Mouse (Mus musculus) gastrocnemius, adult 8-10 months (tissue): ENCODE data around the gene Olfr1259. TPM values are rescaled to one million over a fixed set of nuclear protein-coding genes. Genes with fewer than 3 reads are reported as not detected.
"Not testable (repeated sequence)": the region's sequence is repeated elsewhere in the genome, so short reads cannot be mapped to it uniquely, and the experiment has no call there.

Experiments used
- DNase-seq, 2 experiments: peaks; one replicate each; pipeline ENCODE4 v3.0.0; 2022; ENCODE audit warnings: low spot score in 2 of 2
- total RNA-seq, 4 experiments: library from RNA; stranded (reverse); gene quantifications; 2 replicates each; pipeline ENCODE4 v1.2.4; 2022

The Olfr1259 gene
- not detected for total RNA-seq

DNA sequence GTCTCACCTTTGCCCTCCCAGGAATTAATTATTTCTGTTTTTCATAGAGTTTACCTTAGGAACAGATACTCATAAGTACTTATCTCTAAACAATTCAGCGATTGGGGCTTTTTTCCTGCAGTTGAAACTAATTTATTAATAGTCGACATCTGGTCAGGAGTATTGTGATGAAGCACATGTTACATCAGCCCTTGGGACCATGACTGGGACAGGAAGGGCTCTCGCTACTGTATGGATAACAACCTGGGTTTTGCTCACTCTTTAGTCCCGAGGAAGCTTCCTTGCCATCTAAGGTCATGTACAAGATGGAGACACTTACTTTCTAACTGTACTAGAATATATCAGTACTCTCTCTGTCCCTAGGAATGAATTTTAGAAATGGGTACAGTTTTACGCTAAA, at the start of gene Olfr1259:
Gene Olfr1259, minus strand, starts transcription at position 101 of the 400 bp plus-strand sequence.
- DNase-seq: no peak

DNA sequence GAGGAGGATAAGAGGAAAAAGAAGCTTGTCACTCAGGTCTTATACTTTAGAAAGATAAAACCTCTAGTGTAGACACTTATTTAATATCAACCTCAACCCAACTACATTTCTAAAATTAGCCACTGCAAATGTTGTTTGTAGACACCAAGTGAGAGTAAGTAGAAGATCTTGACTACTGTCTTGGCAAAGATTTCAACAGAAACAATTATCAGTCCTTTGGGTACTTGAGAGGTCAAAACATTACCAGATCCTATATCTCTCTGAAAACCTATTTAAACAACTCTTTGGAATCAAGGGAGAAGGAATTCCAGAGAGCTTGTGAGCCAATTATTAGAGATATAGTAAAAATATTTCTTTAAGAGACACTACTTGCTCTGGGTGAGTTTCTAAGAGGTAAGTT, 42.5 kb upstream of the Olfr1259 start, which contains the start of gene Olfr1261:
Gene Olfr1261, plus strand, starts transcription at position 301 of the 400 bp plus-strand sequence.
- no peak for DNase-seq

DNA sequence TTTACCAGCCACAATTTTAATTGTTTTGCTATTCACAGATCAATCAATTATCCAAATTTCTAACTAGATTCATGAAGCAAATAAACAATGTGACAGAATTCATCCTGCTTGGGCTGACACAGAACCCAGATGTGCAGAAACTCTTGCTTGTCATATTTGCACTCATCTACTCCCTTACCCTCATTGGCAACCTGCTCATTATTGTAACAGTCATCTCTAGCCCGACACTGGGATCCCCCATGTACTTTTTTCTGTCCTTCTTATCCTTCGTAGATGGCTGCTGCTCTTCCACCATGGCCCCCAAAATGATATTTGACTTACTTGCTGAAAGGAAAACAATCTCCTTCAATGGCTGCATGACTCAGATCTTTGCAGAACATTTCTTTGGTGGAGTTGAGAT, 29.2 kb upstream of the Olfr1259 start:
- DNase-seq: no peak

- DNase-seq: no peak
These were observed 25.7 kb upstream of the Olfr1259 start, which contains the start of gene Olfr1260 for GRCm38 (mm10) chr2:89974184-89974583. Gene Olfr1260, plus strand, starts transcription at chr2:89974340.

- DNase-seq: no peak
These were observed 21.5 kb downstream of the Olfr1259 start, which contains the start of gene Olfr1258 for GRCm38 (mm10) chr2:89927009-89927408. Gene Olfr1258, plus strand, starts transcription at chr2:89927309.

DNA sequence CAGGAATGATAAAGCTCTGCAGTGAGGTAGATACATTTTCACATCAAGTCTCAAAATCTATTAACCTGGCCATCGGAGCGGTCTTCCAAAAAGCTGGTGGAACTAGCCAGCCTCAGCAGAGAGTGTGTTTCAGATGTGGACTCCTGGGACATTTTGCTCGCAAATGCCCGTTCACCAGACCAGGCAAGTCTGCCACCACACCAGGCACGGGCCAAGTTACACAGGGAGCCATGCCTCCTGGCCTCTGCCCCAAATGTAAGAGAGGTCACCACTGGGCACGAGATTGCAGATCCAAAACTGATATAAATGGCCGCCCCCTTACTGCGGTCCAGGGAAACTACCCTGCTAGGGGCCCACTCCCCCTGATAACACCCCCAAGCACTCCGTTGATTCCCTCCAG, 35.8 kb downstream of the Olfr1259 start:
- not testable (repeated sequence) for DNase-seq

Other genes with a start within 250 kb of the Olfr1259 start
- gene Olfr1252, start 223.7 kb downstream of the Olfr1259 start, total RNA-seq: not detected
- gene Olfr1253, start 191.6 kb downstream of the Olfr1259 start, total RNA-seq: not detected
- gene Olfr1254, start 155.0 kb downstream of the Olfr1259 start, total RNA-seq: not detected
- gene Olfr1255, start 136.6 kb downstream of the Olfr1259 start, total RNA-seq: not detected
- not detected for gene Olfr1256, start 107.1 kb downstream of the Olfr1259 start, total RNA-seq
- not detected for gene Olfr48, start 100.5 kb downstream of the Olfr1259 start, total RNA-seq
- not detected for gene Olfr1257, start 70.2 kb downstream of the Olfr1259 start, total RNA-seq
- gene Olfr1258, start 21.4 kb downstream of the Olfr1259 start, total RNA-seq: not detected
- gene Olfr1260, start 25.7 kb upstream of the Olfr1259 start, total RNA-seq: not detected
- gene Olfr1261, start 42.6 kb upstream of the Olfr1259 start, total RNA-seq: not detected
- gene Olfr1262, start 51.5 kb upstream of the Olfr1259 start, total RNA-seq: not detected
- gene Olfr1263, start 63.5 kb upstream of the Olfr1259 start, total RNA-seq: not detected
- gene Olfr1264, start 76.9 kb upstream of the Olfr1259 start, total RNA-seq: not detected
- gene Olfr1265, start 86.7 kb upstream of the Olfr1259 start, total RNA-seq: not detected
- not detected for gene Olfr140, start 114.9 kb upstream of the Olfr1259 start, total RNA-seq
- gene Olfr1269, start 172.7 kb upstream of the Olfr1259 start, total RNA-seq: not detected
- gene Olfr32, start 193.6 kb upstream of the Olfr1259 start, total RNA-seq: not detected
- gene Olfr1270, start 204.4 kb upstream of the Olfr1259 start, total RNA-seq: not detected